Mouse (Mus musculus): ENCODE measurements around the gene Srp14.

Gene Srp14

DNA sequence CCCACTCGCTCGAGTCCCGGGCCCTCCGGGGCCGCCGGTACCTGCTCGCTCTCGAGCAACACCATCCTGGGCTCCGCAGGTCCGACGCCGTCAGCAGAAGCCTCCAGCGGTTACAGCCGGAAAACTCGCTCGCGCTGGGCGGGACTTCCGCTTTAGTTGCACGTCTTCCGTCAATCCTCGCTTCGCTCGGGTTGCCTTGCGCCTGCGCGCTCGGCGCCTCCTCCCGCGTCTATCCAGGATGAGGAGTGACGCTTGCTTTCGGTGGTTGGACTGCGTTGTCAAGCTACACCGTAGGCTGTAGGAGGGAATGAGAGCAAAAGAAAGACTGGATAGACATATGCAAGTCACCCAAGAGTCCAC lies at the start of gene Srp14:
Gene Srp14, minus strand, starts transcription at position 162 of the 360 bp plus-strand sequence.
- DNase-seq, result peak; percentile 92

DNA sequence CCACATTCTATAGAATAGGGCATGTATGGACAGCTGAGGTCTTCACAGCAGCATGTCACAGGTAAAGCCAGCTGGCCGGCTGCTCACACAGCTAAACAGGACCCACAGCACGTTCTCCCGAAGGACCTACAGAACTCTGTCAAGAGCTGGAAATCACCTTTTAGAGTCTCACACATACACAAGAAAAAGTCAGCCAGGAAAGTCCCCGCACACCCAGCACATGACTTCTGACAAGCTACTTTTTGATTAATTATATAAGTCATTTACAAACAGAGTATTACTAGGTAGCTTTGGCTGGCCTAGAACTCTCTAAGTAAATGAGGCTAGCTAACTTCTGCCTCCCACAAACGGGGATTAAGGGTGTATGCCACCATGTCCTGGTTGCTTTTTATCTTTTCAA lies 47.0 kb upstream of the Srp14 start:
- DNase-seq, result no peak

DNA sequence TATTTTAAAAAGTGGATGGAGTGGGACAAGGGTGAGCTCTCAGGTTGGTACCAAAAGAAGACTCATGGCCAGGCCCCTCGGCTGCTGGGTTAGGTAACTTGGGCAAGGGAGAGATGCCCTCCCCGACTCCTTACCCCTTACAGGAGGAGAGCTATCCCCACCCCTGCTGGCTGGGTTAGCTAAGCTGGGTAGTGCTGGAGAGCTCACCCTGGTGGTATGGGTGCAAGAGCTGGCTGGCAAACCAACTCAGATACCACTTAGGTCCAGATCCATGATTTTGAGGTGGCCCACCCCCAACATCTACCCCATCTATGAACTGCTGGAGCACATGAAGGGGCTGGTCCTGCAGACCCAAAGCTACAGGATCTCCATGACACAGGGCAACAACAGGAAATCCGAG lies 45.3 kb upstream of the Srp14 start:
- no peak for DNase-seq

DNA sequence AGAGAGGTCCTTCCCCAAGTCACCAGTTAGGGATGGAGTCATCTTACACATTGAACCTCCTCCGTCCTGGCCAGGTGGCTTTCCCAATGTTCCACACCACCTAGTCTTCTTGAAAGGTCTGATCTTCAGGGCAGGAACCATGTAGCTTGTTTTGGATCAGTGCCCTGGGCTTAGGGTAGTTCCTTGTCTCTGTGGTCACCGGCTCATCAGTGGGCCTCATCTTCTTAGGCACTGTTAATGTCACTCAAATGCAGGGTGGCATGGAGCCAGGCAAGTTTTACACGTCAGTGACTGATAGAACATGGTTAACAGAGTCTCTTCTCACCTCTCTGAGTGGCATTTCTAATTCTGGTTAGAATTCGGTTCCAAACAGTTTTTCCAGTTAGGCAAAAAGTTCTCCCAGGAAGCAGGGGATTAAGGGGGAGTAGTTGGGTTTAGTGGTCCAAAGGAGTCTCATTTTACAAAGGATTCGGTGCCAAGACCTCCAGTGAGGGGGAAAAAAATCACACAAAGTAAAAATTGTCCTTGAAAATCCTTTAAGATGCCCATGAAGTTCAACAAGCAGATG lies 43.7 kb upstream of the Srp14 start:
- peak; percentile 25 for DNase-seq

DNA sequence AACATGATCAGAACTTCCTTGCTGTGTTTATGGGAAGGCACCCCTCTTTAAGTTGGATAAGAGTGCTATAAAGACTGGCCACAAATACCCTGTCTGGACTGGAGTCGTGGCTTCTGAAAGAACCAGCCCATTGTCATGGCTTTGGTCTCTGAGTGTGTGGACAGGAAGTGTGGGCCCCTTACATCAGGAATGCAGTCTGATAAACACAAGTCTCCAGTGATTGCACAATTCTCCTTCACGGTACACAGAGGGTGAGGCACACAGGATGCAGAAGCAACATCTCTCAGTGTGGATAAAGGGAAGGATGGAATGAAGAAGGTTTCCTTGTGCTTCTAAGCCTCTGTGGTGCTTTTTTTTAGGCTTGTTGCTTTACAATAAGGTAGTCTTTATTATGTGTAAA lies 42.8 kb upstream of the Srp14 start:
- DNase-seq, result no peak

DNA sequence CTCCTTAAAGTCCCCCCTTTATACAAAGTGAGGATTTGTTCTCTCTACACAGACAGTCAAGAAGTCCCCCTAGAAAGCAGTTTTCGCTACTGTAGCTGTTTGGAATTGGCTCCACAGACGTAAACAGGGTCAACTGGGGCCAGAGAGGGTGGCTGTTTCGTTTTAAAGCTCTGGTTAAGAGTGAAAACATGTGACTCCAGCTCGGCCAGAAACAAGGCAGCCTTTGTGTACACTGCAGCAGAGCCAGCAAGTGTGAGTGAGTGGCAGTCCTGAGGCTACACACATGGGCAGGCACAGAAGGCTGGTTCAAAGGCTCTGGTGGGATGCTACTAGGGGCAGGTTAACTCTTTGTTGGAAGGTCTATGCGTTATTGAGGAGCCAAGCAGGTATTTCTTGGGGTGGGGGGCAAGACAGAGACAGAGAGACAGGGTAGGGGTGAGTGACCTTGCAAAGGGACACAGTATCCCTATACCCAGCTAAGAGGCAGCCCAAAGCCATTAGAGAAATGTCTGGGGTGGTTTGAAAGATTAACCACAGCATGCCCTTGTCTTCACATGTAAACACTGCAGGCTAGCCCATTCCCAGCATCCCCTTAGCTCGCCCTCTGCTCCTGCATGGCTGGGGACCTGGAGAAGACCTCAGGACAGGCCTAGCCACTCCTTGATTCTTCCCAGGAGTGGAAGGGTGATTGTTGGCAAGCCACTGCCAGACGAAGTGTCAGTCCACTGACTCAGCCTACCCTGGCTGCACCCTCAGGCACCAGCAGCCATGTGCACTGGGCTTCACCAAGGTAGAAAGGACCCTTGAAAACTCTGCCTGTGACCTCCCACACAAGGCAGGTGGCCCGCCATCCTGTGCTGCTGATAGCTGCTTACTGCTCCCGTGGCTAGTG lies 40.8 kb upstream of the Srp14 start:
- DNase-seq, result peak; percentile 75

DNA sequence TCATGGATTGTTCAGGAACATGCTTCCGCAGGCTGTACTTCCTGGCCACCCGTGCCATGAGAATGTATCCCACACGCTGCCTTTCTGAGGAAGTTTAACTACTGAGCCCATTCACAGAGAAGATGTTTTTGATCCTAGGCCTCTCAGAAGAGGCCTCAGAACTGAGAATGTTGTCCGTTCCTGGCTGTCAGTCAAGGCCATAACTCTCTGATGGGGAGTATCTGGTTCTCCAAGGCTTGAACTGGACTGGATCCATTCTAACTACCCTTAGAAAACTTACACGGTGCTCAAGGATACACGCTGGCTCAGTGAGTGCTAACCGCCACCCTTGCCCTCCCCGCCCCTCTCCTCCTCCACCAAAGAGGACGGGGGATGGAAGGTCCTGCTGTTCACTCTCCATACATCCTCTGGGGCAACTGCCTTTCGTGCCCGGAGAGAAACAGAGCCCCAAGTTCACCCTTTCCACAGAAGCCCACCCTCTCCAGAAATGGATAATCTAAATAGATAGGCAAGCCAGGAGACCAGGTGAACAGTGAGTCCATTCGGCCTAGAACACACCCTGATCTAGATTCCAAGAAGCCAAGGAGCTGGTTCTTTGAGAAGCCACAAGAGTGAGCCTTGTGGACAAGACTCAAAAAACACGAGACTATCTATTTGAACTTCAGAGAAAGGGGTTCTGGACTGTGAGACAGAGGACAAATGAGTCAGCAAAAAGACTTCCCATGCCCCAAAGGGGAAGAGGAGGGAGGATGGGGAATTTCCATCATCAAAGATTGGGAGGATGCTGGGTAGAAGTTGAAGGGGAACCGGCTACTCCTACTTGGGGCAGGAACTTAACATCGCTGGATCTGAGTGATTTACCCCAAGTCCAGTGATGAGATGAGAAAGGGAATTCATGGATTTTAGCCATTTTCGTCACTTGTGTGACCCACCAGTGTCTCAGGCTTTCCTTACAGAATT lies 33.2 kb upstream of the Srp14 start:
- no peak for DNase-seq

DNA sequence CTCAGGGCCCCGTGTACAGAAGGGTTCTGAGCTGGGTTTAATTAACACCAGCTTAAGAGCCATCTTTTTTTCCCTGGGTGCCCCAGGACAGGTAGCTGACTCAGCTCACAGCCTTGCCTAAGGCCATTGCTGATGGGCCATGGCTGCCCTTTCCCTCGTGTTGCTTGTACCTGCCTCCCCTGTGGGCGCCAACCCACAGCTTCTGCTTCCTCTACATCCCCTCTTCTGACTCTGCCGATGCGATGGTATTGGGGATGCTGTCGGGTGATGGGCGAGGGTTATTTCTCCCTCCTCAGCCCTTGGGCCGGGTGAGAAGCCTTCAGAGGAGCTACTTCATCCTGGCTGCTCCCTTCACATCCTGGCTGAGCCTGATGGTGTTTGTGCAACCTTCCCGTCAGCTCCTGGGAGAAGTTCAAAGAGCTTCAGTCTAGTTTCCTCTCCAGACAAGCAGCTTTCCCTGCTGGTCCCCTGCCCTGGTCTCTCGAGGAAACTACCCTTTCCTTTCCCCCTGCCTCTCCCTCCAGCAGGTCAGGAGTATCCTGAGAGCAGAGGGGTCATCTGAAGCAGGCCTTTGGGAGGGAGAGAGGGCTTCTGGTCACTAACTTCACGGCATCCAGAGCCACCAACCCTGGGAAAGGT lies 32.4 kb upstream of the Srp14 start:
- DNase-seq, result peak; percentile 30

DNA sequence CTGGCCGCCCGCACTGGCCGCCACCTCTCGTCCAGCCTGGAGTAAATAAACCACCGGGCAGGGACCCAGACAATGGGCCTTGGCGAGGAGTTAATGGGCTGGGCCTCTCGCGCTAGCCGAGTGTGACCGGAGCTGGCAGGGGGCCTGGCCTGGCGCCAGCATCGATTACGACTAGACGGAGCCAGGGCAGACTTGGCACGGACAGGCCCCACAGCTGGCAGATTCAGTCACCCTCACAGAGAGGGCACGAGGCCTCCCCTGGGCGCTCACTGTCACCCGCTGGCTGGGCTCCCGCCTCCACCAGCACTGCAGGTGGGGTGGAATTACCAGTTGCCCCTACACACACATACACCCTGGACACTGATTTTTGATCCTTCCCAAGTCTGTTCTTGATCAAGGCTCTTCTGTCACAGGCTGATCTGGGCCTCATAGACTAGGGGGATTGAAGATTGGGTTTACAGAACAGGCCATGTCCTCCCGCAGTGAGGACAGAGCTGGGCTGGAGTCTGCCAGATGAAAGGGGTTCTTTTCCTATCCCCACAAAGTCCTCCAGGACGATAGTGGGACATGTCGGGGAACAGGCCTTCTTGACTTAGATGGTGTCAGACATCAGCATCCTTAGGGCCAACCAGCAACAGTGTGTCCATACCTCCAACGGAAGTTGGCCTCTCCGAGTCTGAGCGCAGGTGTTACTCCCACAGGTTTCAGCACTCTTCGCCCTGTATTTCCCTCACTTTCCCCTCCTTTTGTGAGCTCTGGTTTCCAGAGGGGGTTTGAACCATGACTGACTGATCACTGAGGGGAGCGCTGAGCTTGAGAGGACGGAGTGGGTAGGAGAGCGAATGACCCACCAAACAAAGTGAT lies 31.2 kb upstream of the Srp14 start:
- peak; percentile 98 for DNase-seq

DNA sequence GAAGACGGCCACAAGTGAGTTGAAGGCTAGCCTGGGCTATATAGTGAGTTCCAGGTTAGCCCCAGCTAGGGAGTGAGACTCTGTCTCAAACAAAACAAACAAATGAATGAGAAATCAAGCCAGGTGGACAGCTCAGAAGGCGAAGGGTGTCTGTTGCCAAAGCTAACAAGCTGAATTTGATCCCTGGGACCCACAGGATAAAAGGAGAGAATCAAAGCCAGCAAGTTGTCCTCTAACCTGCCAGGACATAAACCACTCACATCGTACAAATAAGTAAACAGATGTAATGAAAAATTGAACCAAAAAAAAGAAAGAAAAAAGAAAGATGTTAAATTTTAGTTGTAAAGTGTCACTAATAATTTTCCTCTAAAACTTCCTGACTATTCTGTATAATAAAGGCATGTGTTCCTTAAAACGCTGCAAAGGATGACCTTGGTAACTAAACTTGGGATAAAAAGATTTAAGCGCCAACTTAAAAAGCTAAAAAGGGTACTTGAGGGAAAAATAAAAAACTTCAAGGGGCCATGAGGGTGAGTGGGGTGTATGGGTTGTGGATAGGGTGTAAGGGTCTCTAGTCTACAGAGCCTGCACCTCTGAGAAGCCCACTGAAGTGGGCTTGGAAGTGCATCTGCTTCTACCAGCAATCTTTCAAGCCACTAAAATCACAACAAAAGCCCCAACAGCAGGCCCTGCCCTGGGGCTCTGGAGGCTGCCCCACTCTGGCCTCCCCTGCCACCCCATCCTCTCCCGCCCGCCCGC lies 30.4 kb upstream of the Srp14 start:
- DNase-seq, result no peak

DNA sequence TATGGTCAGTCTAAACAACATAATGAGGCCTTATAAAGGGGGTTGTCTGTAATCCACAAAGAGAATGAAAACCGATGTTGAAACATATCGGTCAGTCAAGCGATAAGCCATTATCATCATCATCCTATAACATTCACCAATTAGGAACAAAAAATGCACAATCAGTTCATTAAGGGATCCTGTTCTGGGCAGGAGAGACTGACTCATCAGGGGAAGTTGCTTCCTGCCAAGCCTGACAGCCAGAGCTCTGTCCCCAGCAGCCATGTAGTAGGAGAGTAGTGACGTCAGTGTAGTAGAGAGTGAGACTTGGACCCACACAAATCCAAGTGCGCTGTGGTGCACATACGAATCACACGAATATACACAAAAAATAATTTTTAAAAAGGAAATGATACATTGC lies 27.6 kb upstream of the Srp14 start:
- DNase-seq, result no peak

DNA sequence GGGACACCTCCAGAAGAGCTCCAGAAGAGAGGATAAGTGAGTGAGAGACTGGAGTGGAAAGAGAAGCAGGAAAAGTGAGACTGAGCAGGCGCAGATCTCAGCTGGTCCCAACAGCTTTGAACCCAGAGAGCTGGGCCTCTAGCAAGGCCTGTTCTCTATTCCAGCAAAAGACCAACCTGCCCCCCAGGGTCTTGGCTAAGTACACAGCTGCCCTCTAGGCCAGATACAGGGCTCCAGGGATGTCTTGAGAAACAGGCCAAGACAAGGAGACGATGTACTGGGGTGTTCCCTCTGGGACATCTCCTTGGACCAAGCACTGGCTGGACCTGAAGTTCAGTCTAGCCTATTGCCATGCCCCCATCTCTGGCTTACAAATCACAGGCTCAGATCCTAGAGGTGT lies 20.7 kb upstream of the Srp14 start:
- no peak for DNase-seq

DNA sequence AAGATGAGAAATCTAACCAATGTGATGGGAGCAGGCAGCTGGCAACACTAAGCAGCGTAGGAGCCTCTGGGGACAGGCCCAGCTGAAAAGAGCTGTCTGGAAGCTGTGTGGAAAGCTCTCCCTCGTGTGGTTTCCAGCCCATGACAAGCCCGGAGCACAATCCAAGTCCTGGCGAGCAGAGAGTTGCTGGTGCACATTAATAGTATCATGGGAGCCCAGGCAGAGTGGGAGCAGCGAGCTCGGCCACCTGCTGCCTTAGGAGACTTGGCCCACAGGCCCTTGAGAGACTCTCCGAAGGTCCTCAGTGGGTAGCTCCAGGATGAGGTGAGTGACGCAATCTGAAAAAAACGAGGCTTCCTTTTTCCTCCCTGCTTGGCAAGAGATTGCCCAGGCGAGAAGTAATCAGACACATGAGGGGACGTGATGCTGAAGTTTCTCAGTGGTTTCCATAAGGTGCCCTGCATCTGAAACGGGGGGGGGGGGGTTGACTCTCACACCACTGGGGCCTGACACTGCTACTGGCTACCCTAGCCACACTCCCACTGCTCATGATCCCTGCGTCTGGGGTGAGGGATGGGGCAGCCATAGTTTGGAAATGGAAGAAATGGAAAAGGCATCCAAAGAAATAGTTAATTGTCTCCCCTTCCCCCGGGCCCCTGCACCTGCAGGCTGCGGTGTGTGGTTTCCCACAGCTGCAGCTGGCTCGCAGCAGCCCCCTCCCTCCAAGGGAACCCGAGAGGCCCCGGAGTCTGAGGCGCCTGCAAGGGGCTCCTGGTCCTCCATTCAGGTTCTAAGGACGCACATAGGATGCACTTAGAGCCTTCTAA lies 19.8 kb upstream of the Srp14 start:
- no peak for DNase-seq

DNA sequence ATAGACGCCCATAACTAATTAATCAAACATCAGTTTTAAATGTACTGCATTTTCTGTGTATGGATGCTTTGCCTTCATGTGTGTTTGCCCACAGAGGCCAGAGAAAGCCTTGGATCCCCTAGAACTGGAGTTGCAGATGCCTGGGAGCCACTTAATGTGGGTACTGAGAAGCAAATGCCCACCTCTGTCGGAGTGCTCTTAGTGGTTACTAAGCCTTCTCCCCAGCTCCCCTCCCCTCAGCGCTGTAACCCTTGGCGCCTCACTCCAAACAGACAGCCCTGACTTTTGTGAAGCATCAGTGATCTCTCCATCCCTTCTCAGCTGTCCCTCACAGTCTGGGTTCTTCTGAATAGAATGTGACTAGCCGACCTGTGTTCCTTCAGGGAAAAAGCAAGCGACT lies 19.0 kb upstream of the Srp14 start:
- no peak for DNase-seq

DNA sequence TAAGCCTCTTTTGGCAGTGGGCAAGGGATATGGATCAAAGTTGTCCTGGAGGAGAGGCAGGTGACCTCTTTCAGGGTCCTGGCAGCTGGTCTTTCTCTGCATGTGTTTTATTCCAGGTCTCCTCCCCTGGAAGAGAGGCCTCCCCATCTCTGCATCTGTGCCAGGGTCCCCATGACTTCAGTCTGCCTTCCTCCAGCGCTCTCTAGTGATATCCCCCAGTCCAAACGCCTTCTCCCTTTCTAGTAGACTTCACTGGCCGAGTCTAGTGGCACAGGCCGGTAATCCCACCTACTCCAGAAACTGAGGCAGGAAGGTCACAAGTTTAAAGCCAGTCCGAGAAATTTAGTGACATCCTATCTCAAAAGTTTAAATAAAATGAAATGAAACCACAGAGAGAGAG lies 18.4 kb upstream of the Srp14 start:
- DNase-seq, result no peak

DNA sequence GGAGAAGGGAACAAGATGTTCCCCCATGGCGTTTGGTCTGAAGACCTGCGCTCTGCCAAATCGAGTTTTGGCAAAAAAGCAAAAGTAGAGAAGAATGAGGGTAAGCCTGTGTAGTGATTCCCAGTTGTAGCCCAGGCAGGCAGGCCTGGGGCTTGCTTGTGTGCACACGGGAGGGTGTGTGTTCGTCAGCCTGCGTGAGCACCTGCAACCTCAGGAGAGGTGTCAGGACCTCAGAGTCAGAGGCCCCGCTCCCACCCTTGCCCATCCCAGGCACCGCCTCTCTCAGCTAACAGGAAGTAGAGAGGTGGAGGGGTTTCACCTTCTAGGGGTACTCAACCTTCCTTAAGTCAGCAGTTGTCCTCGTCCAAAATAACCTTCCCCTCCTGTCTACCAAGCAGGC lies 15.5 kb upstream of the Srp14 start:
- DNase-seq, result no peak

DNA sequence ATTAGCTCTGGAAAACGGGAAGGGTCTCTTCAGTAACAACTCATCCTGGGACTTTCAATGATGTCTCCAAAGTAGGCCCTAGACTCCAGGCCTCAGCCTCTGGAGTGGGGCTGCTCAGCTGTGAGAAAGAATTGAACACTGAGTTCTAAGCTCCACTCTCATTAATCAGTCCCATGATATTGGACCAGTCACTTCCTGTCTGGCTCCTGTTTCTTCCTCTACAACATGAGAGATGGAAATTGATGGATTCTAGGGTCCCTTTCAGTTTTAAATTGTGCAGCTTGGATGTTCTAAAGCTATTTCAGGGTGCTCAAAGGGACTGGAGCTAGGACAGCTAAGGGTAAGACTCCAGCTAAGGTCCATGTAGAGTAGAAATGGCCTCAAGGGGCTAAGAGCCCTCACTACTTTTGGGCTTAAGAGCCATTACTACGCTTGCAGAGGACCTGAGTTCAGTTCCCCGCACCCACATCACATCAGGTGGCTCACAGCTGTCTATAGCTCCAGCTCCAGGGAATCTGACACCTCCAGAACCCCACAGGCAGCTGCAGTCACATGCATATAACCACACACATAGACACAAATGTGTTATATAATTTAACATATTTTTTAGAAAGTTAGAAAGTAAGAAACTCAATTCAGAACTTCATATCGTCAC lies 12.4 kb upstream of the Srp14 start:
- no peak for DNase-seq

DNA sequence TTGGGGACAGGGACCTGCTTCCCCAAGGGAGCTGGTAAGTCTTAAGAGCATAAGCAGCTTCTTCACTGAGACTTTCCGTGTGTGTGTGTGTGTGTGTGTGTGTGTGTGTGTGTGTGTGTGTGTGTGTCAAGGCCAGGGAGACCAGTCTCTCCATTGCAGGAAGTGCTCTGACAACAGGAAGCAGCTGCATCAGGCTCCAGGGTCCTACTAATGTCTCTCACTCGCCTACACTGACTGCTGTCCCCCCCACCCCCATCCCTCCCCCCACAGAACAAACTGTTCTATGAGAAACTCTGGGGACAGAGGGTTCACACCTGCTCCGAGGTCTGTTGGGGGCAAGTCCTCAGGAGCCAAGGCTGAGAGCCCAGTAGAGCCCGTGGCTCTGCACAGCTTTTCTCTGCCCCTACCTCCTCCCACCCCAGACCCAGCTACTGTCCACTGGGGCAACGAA lies 11.8 kb upstream of the Srp14 start:
- DNase-seq, result peak; percentile 49

DNA sequence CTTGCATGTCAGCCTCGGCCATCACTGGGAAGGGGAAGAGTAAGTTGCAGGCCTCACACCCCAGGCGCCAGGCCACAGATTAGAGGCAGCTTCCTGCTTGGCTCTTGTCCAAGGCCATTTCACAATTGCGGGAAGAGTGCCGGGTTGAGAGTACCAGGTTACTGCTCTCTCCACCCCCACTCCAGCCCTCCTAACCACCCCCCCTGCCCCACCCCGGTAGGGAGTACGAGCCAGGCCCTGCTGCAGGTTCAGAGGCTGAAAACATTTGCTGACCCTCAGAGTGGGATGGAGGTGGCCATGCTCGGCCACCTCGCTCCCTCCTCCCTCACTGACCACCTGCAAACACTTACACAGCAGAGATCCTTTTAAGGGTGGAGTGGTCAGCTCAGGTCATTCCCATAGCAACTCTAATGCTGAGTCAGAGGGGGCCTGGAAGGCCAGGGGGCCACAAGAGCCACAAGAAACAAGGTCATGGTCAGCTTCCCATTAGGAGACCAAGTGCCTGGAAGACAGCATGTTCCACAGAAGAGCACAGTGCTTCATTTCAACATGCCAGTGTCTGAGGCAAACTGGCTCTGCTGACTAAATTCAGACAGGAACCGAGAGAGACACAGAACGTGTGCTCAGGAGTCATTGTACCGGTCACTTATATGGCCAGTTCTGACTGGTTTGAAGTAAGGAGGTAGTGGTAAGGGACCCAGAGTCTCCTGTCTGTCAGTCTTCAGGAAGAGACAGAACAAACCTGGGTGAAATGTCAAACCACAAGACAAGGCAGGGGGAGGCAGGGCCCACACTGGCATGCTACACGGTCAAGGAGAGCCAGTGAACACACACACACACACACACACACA lies 11.0 kb upstream of the Srp14 start:
- DNase-seq, result peak; percentile 75

All from kidney, adult 18-20 months (tissue).